Mouse (Mus musculus) testis, adult 2 months (tissue): ENCODE results near the gene Myo1c.

Experiments used
- CTCF ChIP-seq: fragments of 200-500 bp; IDR thresholded peaks from 2 replicates; pipeline ENCODE4 v1.5.1; 2012; ENCODE audit warnings: low read depth, mild to moderate bottlenecking, inconsistent platforms, low read length, moderate library complexity; ENCODE audit not compliant: control insufficient read depth, insufficient read depth, insufficient replicate concordance
- POLR2A ChIP-seq: fragments of 200-500 bp; IDR thresholded peaks from 2 replicates; pipeline ENCODE4 v1.6.1; 2012; ENCODE audit warnings: low read depth, mild to moderate bottlenecking, inconsistent platforms, low read length, moderate library complexity; ENCODE audit not compliant: control insufficient read depth

GRCm38 (mm10) chr11:75703748-75704147, 53.4 kb downstream of the Myo1c start:
- TF ChIP-seq CTCF (no peak), POLR2A (no peak)
